Comparison of ENCODE assay signal across 10 mouse cellular contexts in genomic region chr7:117090911-117091550, GRCm38 (mm10).
DNase-seq lines count a peak whose midpoint lies in the region; ATAC-seq and TF ChIP-seq lines count a peak whose summit lies in the region.
"Had no signal": no experiment of that assay in that cellular context is flagged by ENCODE, and none has a peak within 500 bp of the region (broad histone marks: within the 10 kb centered on the region; RNA-seq: fewer than 3 reads in every experiment).

No protein-coding gene starts in this region.

- H3K27ac ChIP-seq in kidney, embryonic 15.5 days, result no peak overlapping the region
- H3K27ac ChIP-seq: midbrain, embryonic 12.5 days had no signal

- H3K9me3 ChIP-seq in kidney, embryonic 15.5 days (replicated peaks), result no peaks in the 10 kb centered on the region
- H3K9me3 ChIP-seq: midbrain, embryonic 12.5 days had no signal

- H3K4me2 ChIP-seq in kidney, embryonic 15.5 days, result no peak overlapping the region
- H3K4me2 ChIP-seq: midbrain, embryonic 12.5 days had no signal

- H3K9ac ChIP-seq in kidney, embryonic 15.5 days, result no peak overlapping the region
- H3K9ac ChIP-seq: midbrain, embryonic 12.5 days had no signal

- H3K79me3 ChIP-seq in C2C12 (ENCODE audit: low read depth), result no peaks in the 10 kb centered on the region

- no peak overlapping the region for H3ac ChIP-seq in C2C12 (ENCODE audit: control insufficient read depth, insufficient read length, low read depth)

- no peak for TF ChIP-seq CTCF in C2C12 (IDR thresholded peaks at IDR 0.05; ENCODE audit: control insufficient read depth, insufficient read depth, insufficient read length)

- no peaks in the 10 kb centered on the region for H3K4me1 ChIP-seq in kidney, embryonic 15.5 days
- H3K4me1 ChIP-seq: midbrain, embryonic 12.5 days had no signal

- no peak overlapping the region for H3K4me3 ChIP-seq in C2C12 (ENCODE audit: insufficient read depth, poor library complexity, severe bottlenecking)
- H3K4me3 ChIP-seq in kidney, embryonic 15.5 days (replicated peaks), result no peak overlapping the region
- H3K4me3 ChIP-seq: erythroblast, embryonic 14.5 days; midbrain, embryonic 12.5 days had no signal

- 27% methylated on average over 6 of the region's 6 CpGs for WGBS in kidney, embryonic 15.5 days

- ATAC-seq in kidney, embryonic 15.5 days (replicated peaks; ENCODE audit: low FRiP score), result peak; percentile 60; the same call in 1 of the 2 replicates
- ATAC-seq in granulocyte monocyte progenitor cell, adult 5-6 weeks (replicated peaks; ENCODE audit: poor library complexity, severe bottlenecking), result no peak
- ATAC-seq in monocyte, adult 5-6 weeks (replicated peaks; ENCODE audit: insufficient number of reproducible peaks, low FRiP score, low TSS enrichment, poor library complexity, severe bottlenecking), result no peak

- H3K79me2 ChIP-seq in C2C12 (ENCODE audit: control insufficient read depth, insufficient read depth), result no peaks in the 10 kb centered on the region

- H3K36me3 ChIP-seq in C2C12 (ENCODE audit: control insufficient read depth, insufficient read depth), result no peaks in the 10 kb centered on the region
- no peaks in the 10 kb centered on the region for H3K36me3 ChIP-seq in kidney, embryonic 15.5 days
- H3K36me3 ChIP-seq: midbrain, embryonic 12.5 days had no signal

- H3K27me3 ChIP-seq in C2C12 (ENCODE audit: control insufficient read depth, insufficient read depth, insufficient read length), result no peaks in the 10 kb centered on the region
- no peaks in the 10 kb centered on the region for H3K27me3 ChIP-seq in kidney, embryonic 15.5 days
- H3K27me3 ChIP-seq: midbrain, embryonic 12.5 days had no signal

- peak; percentile 34 for DNase-seq in embryo, embryonic 10 days (ENCODE audit: low spot score)
- no peak for DNase-seq in embryo, embryonic 9.5 days (ENCODE audit: extremely low spot score)
- peak; percentile 13 for DNase-seq in embryo, embryonic 11 days
- DNase-seq in skeletal muscle tissue, adult 2 months (ENCODE audit: low read depth, low spot score), result peak; percentile 27

TF ChIP-seq in C2C12, 6 proteins besides CTCF, POLR2A, EP300 and RAD21:
- TF ChIP-seq MAX (IDR thresholded peaks at IDR 0.05) (no peak), FOSL1 (IDR thresholded peaks at IDR 0.05; ENCODE audit: insufficient read depth, low read length, poor library complexity, severe bottlenecking) (peak; percentile 94), USF1 (IDR thresholded peaks at IDR 0.05; ENCODE audit: low read depth) (peak; percentile 63), MYOD1 (IDR thresholded peaks at IDR 0.05; ENCODE audit: control insufficient read depth, insufficient read length, low read depth) (no peak), CEBPB (IDR thresholded peaks at IDR 0.05; ENCODE audit: low read depth) (no peak), MYOG (IDR thresholded peaks at IDR 0.05; ENCODE audit: control insufficient read depth, extremely low read depth, insufficient read length) (no peak)
TF ChIP-seq in C2C12: peak in this region for 2.
